Mouse (Mus musculus) CD4-positive, CD25-positive, alpha-beta regulatory T cell, adult 2 months (primary cell): ENCODE measurements at regions not wholly inside any gene's neighbourhood (a gene's known extent, or its start where the extent isn't known, plus 50 kb on each side); places are given as distances from the start of the nearest gene placed in this dataset.

Experiments used
- DNase-seq: peaks from one replicate; pipeline ENCODE4 v3.0.0-alpha.2; 2012; ENCODE audit warnings: low read depth, low spot score

GRCm38 (mm10) chr15:62784456-62785139, 1060.4 kb downstream of the Gsdmc2 start:
- DNase-seq, result no peak

- DNase-seq, result peak; percentile 38
These were observed 1066.1 kb downstream of the Gsdmc2 start for GRCm38 (mm10) chr15:62778899-62779298.

GRCm38 (mm10) chr15:62752686-62753085, 1092.3 kb downstream of the Gsdmc2 start:
- peak; percentile 48 for DNase-seq

- no peak for DNase-seq
These were observed 1101.1 kb downstream of the Gsdmc2 start for GRCm38 (mm10) chr15:62743879-62744278.

DNA sequence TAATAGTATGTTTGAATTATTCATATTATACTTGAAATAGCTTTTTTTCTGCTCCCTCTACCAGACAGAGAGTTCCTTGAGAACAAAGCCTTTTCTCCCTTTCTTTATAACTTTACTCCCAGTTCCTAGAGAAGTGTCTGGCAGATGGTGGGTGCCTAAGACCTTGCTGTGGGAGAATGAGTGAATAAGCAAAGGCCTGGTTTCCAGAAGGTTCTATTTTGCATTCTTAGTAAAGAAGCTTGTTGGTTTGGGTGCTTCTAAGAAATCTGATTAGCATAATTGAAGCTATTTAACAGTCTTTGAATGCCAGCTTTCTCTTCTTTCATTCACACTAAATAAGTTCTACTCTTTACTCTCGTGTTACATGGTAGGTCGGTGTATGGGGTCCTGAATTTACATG, 1104.2 kb downstream of the Gsdmc2 start:
- no peak for DNase-seq

- DNase-seq, result peak; percentile 33
These were observed 1109.6 kb downstream of the Gsdmc2 start for GRCm38 (mm10) chr15:62735334-62735733.

DNA sequence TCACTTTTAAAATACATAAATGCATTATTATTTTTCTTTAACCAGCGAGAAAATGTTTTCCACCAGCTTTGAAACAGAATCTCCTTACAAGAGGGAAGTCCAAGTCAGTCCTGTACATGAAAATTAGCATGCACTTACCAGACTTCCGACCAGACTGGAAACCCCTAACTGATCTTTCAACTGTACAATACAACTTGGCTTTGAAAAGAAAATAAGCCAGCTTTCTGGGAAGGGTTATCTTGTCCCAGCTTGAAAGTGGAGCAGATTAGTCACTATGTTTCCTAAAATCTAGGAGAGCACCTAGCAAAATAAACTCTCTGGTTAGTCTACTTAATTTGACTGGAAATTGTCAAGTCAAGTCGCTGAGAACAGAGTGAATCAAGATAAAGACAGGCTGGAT, 1110.1 kb downstream of the Gsdmc2 start:
- peak; percentile 45 for DNase-seq

- DNase-seq, result peak; percentile 70
These were observed 1114.5 kb downstream of the Gsdmc2 start for GRCm38 (mm10) chr15:62730524-62730923.

- DNase-seq, result no peak
These were observed 1130.7 kb downstream of the Gsdmc2 start for GRCm38 (mm10) chr15:62714265-62714664.

DNA sequence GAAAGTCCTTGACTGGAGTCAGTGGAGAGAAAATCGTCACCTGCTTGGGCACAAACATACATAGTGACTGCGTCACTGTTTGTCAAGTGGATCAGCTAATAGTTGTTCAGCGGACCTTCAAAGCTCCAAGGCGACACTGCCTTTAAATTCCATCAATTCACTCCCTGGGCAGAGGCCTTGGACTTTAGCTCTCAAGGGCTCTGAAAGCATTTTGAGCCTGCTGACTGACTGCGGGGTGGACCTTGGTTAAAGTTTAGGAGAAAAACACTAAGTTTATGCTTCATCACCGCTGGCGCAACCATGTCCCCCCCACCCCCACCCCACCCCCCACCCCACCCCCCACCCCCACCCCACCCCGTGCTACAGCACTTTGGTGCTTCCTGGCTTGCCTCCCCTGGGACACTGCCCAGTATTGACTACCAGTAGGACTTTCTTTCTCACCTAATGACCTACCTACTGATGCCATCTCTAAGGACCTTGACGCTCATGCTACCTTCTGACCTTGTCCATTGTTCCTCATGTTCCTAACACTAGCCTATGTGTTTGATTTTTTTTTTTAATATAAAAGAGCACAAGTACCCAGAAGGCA, 1132.3 kb downstream of the Gsdmc2 start:
- no peak for DNase-seq

- no peak for DNase-seq
These were observed 1132.9 kb downstream of the Gsdmc2 start for GRCm38 (mm10) chr15:62712060-62712542.

DNA sequence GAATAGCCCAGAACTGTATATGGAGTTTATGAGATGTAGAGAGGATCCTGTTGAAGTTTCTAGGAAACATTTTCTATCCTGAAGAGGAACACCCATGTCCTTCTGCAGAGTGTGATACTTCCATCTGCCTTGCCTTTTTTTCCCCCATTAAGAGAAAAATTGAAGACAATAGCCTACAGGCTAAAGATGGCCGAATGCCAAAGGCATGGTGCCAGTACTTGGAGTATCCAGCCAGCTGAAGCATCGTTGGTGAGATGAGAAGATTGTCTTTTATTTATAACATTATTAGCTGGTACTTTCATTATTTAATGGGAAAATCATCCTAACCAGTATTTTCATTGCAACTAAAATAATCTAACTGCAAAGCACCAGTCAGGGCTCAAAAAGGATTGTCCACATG, 1135.4 kb downstream of the Gsdmc2 start:
- DNase-seq, result no peak

- peak; percentile 30 for DNase-seq
These were observed 1146.4 kb downstream of the Gsdmc2 start for GRCm38 (mm10) chr15:62698559-62698958.

GRCm38 (mm10) chr15:62694734-62695133, 1150.2 kb downstream of the Gsdmc2 start:
- no peak for DNase-seq

GRCm38 (mm10) chr15:62693671-62694070, 1151.3 kb downstream of the Gsdmc2 start:
- DNase-seq, result no peak

GRCm38 (mm10) chr15:62673410-62673809, 1171.6 kb downstream of the Gsdmc2 start:
- DNase-seq, result no peak

GRCm38 (mm10) chr15:62670026-62670425, 1175.0 kb downstream of the Gsdmc2 start:
- no peak for DNase-seq

DNA sequence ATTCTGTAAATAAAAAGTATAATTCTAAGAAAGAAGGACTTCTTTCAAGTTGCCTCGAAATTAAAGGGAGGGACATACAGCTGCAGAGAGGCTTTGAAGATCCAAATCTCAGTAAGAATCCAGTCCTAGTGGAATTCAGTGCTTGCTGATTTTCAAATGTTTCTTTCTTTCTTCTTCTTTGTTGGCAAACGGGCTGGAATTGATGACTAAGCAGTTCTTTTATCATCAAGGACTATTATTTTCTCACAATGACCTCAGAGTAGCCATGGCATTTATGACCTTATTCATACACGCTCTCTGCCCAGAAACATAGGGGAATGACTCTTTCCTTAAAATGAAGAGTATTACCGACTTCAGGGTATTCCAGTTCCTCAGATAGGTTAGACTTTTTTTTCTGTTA, 1185.9 kb downstream of the Gsdmc2 start:
- no peak for DNase-seq

DNA sequence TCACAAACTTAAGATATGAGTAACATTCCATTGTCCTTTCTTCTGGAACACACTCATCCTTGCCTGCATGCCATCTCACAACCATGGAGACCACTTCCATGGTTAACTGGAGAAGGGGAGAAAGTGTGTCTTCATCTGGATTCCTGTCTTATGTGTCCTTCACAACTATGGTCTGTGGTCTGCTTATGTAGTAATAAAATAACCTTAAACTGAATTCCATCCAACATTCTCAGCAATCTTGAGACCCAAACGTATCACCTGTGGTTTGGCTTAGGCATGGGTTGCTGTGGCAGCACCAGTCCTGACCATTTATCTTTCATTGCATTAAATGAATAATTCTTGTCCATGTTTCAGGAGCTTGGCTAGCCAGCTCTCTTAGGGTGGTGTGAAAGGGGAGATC, 1186.3 kb downstream of the Gsdmc2 start:
- DNase-seq, result no peak

- DNase-seq, result no peak
These were observed 1198.4 kb downstream of the Gsdmc2 start for GRCm38 (mm10) chr15:62646476-62647168.

GRCm38 (mm10) chr15:62644744-62645143, 1200.2 kb downstream of the Gsdmc2 start:
- no peak for DNase-seq

DNA sequence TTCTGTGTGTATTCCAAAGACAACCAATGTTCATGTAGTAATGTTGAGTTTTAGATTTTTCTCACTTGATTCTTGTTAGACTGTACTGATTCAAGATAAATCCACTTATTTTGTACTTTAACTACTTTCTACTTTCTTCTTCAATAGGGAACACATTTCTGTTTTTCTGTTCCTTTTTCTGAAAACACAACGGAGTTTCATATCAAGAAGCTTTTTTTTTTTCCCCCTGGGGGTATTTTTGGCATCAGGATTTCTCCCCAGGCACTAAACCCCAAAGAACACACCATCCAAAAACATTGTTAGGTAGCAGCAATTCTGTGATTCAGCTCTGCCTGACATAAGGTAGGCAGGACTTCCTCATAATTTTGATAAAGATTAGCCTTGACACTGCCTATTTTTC, 1200.7 kb downstream of the Gsdmc2 start:
- no peak for DNase-seq
